Mouse (Mus musculus): Measurements from ENCODE around the gene Ap1m1.

GRCm38 (mm10) chr8:72213536-72213935 is 26.3 kb upstream of the Ap1m1 start, which contains the start of gene Gm11034:
- TF ChIP-seq CTCF (IDR thresholded peaks at IDR 0.05; ENCODE audit: borderline replicate concordance, extremely low read depth, insufficient read depth, insufficient read length) (no peak), POLR2A (IDR thresholded peaks at IDR 0.05; ENCODE audit: borderline replicate concordance, extremely low read depth, insufficient read depth, insufficient read length, poor library complexity, severe bottlenecking) (no peak)

Data from brain, embryonic 14.5 days (tissue).